Mouse (Mus musculus) ovary, adult 18-20 months (tissue): ENCODE measurements at regions not wholly inside any gene's neighbourhood (a gene's known extent, or its start where the extent isn't known, plus 50 kb on each side); places are given as distances from the start of the nearest gene placed in this dataset.

Experiments used
- DNase-seq: peaks from one replicate; pipeline ENCODE4 v3.0.0; 2022; ENCODE audit warnings: low spot score, mixed read lengths

DNA sequence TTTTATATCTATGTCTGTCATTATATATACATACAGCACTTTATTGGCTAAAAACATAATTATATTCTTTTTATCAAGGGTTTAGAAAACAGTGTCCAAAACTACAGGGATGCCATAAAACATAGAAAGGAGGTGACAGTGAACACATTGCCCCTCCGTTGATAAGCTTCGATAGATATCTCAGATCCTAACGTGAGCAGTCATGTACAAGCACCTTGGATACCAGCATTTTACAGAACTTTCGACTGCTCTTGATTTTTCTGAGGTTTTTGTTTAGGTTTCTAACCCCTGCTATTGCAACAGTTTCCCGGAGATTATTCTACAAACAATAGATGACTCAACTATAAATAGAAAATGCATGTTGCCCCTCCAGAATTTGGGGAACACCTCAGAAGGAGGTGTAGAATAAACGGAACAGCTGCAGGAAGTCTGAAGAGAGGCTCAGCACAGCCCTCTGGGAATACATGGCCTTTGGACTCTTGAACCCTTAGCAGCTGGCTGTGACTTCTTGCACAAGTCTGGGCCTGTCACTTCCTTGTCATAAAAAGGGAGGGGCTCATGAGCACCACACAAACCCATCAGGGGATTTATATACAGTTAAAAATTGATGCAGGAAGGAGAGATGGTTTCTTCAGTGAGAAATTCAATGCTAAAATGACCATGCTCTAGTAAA is 87.1 kb upstream of the Gpc5 start:
- no peak for DNase-seq

DNA sequence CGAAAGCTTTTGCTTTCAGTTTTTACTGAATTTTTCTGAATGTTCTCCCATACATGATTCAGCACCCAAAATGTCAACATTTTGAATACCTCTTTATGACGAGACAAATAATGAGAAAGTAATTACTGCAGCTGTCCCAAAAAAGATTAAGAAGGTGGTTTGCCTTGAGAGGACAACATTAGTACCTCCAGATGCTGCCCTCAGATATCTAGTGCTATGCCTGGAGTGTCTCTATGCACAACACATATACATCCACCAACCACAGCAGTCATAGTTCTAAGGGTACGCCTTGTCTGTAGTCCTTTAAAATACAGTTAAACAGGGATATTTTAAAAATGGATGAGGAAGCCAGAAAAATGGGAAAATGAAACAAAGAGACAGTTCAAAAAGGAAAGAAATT is 81.1 kb upstream of the Gpc5 start:
- no peak for DNase-seq

DNA sequence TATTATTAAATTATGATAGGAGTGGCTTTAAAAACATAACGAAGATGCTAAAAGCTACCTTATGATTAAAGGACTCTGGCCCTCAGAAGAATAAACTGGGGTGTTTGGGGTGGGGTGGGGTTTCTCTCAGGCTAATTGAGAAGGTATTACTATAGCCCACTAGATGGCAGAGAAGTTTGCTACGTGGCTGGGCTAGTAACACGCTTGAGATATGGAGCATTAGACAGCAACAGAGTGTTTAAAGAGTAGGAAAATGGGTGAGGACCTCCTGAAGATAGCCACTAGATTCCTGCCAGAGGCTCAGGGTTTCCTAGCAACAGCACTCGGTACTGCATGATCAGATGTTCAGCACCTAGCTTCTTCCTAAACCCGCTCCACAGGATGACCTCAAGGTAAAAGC is 76.7 kb upstream of the Gpc5 start:
- no peak for DNase-seq

DNA sequence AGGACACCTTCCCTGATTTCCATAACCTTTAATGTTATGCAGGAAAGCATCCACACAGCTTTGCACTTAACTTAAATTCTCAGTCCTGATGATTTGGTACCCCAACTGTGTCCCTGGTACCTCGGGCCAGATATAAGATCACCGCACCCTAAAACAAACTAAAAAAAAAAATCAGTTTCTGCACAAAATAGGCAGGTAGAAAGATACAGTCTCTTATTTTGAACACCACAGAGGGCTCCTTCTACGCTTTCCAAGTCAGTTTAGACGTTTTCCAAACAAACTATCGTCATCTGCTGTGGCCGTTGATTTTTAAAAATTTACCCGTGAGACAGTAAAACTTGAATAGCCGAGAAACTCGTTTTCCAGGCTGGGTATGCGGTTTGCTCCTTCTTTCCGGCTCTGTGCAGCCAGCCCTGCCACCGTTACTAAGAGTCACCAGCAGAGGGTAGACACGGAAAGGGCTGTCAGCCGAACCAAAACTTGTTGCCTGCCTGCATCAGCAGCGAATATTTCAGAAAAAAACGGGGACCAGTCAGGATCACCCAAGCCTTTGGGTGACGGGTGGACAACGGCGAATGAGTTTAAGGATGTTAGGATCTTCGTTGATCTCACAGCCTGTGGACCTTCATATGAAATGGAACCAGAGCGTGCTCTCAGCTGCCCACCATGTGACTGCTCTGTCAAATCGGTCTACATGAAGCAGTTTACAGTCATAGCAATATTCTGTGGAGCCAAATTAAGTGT is 74.4 kb upstream of the Gpc5 start:
- DNase-seq = peak; percentile 10

DNA sequence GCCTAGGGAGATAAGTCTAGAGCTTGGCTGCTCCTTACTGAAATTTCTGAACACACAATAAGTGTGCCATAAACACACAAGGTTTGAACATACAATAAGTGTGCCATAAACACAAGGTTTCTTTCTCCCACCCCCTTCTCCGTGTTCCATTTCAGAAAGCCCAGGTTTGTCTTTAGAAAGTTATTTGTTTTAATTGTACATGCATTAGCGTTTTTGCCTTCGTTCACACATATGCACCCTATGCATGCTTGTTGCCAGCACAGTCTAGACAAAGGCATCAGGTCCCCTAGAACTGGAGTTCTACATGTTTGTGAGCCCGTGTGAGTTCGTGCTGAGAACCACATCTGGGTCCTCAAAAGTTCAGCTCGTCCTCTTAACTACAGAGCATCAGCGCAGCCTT is 64.0 kb upstream of the Gpc5 start:
- DNase-seq = no peak

DNA sequence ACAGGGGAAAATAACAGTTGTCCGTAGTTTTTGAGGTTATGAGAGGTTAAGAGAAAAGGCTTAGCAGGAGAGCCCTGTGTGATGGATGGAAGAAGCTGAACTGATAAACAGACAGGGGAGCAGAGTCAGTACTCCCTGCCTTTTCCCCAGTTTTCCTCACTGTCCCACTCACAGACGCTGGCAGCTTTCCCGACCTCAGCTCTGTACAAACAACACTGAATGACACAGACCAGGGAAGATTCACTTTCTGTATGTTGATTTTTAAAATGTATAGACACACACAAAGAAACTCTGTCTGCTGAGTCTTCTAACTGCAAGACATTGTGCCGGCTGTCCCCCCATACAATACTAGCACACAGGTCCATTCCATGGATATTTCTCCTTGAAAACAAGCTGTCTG is 60.3 kb upstream of the Gpc5 start:
- no peak for DNase-seq

DNA sequence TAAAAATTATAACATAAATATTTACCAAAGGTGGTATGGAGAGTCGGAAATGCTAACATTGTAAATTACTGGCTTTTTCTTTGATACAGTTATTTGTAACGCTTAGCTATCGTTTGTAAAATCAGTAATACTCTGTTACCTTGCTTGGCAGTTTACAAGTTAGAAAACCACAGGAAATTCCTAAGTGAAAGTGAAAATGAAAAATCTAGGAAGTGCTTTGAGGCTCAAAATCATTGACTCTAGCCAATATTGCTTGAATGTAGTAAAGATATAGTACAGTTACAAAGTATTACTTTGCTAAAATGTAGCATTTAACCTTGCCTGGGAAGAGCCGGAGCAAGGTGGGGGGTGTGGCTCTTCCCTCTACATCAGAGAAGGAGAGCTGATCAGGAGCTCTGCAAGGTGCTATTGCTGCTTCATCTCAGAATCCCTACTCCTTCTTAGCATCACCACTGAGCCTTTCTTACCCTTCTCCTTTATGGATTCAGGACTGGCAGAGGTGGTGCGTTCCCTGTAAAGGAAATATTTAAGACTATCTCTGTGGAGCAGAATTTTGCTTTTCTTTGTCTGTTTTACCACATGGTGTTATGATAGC is 58.5 kb upstream of the Gpc5 start:
- no peak for DNase-seq

DNA sequence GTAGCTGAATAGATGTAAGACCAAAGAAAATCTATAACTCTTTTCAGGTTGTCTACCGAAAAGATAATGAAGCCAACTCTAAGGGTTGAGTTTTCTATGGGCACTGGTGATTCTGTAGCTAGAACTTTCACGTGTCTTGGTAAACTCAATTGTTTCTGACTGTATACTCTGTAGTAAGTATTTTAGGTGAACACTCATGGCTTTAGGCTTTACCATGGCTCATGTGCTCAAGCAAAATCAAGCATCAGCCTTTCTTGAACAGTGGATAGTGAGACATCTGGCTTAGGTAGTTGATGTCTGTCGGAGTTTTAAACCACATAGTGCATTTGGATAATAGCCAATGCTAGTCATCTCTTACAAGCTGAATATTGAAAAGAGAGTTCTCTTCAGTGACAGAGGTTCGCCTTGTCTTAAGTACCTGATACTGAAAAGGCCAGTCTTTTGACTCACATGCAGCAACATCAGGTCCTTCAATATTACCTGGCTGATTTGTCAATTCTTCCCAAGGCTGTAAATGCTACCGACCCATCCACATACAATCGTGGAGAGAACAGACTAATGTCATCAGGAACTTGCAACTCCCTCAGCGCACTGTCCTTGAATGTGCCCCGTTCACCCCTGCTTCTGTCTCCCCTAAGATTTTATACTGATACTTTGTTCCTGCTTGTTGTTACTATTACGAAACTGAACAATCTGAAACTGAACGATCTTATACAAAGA is 57.1 kb upstream of the Gpc5 start:
- no peak for DNase-seq

DNA sequence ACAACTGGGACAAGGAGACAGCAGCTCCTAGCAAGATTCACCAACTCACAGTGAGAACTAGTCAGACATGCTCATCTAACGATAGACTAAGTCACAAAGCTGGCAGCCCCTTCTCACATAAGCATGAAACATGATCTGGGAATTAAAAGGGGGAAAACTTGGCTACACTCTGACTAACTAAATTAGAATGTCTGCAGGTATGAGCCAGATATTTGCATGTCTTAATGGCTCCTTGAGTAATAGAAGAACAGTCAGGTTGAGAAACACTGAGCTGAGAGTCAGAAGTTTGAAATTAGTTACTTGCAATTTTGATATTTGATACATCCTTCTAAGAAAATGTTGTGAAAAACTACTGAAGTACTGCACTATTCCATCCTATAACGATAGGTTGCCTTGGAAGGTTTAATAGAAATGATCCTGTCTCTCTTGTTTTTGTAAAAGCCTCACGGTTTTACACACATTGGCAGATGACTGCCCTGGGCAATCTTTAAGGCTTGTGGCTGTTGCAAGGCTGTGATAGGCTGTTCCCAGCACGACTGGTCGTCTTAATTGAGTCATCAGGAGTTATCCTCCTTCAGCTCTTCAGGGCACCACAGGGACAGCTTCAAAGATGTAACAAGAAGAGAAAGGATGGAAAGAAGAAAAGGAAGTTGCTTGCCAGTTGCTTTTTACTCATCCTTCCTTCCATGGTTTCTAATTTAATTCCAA is 54.8 kb upstream of the Gpc5 start:
- DNase-seq = no peak

DNA sequence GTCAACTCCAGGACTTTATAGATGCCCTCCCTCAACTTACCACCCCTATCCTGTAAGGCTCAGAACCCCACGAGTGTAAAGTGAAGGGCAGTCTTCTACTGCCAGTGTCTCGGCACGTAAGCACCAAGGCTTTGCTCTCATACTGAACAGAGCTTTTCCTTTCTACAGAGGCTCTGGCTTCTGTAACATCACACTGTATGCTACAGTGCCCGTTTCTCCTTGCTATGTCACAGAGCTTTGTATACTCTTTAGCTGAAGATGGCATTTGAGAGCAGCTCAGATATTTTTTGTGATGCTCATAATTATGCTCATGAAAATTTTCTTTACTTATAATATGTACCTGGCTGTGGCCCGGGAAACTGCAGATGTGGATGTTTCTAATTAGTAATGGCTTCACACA is 53.2 kb upstream of the Gpc5 start:
- DNase-seq = no peak

DNA sequence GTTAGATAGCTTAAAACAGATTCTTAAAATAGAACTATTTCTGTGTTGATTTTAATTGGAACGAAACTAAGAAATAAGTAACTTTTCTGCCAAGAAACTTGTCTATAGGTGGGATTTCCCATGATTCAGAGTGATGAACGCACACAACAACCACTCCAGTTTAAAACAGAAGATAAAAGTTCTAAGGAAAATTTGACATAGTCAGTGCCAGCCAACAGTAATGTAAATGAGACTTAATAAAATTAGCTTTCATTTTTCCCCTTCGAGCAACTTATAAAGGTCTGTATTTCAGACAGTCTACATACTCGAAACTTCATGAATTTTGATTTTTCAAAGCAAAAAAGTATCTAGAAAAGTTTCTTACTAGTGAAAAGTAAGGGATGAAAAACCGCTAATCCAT is 52.5 kb upstream of the Gpc5 start:
- DNase-seq = no peak

DNA sequence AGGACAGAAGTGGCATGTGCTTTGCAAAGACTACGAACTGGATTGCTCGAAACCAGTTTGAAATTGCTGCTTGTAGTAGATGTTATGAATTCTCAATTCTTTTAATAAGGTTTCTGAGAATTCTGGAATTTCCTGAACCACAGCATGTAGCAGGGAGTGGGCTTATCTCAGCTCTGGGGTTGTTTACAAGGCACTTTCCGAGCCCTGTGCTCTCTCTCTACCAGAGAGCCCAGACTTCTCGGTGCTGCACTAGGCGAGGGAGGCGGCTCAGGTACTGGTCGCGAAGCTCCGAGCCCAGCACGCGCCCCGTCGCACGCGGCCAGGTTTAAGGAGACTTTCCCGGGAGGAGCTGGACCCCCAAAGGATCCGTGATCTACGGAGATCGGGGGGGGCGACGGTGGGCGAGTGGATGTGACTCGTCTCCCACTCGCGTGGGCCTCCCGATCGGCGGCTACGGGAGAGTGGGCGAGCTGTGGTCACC is 51.9 kb upstream of the Gpc5 start:
- peak; percentile 23 for DNase-seq

DNA sequence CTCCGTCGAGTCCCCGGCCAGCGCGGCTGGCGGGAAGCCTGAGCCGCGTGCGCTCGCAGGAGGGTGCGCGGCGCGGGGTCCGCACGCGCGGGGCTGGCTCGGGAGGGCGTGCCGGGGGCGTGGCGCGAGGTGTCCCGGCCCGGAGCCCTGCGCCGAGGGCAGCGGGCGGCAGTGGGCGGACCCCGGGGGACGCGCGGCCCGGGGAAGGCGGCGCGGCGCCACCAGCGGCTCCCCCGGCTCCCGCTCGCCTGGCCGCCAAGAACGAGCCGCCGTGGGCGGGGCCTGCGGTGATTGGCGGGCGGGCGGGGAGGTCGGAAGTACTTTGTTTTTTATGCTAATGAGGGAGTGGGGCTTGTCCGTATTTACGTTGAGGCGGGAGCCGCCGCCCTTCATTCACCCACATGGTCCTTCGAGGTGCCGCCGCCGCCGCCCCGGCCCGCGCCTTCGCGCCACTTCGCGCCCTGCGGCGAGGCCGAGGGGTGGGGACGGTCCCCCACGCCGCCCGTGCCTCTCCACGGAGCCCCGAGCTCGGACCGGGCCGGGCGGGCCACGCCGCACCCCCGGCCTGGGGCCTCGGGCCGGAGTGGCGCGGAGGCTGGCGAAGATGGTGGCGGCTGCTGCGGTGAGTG is 51.3 kb upstream of the Gpc5 start:
- peak; percentile 86 for DNase-seq

DNA sequence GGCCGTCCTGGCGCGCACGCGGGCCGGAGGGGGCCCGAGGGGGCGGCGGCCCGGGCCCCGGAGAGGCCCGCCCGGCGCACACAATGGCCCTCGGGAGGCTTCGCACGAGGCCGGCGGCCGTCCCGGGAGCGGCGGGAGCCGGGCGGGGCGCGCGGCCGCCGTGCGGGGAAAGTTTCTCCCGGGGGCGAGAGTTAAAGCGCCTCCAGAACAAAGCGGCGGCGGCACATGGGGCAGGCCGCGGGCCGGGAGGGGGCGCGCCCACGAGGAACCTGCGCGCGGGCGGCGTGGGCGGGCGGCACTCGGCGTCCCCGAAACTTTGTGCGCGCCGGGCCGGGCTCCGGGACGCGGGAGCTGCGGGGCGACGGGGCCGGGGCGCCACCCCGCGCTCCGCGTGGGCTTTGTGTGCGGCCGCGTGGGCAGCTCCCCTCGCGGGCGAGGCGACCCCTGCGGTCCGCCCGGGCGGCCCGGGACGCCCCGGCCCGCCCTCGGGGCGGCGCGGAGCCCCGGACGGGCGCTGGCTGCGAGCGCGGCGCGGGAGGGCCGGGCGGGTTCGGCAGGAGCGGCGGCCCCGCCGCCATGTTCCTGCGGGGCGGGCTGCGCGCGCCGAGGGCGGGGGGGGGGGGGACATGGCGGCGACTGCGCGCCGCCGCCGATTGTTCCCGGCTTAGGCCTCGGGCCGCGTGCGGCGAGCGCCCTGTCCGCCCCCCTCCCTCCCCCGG is 50.5 kb upstream of the Gpc5 start:
- DNase-seq = no peak

DNA sequence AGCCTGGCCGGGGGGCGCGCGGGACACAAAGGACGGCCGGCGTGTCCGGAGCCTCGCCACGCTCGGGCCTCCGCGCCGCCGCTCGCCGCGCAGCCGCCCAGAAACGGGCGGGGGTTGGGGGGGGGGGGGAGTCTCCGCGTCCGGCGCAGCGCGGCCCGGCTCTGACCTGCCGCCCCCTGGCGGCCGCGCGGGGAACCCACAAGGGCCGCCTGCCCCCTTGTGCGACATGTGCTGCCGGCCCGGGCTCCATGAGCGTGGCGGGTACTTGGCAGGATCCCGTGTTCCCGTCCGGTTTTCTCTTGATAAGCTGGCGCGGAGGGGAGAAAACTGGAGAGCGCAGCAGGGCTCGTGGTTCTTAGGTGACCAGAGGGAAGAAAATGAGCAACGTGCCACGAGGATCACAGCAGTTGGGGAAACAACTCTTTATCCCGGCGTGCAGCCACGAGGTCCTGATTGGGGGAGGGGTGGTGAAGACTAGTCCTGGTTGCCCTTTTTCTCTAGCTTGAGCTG is 49.9 kb upstream of the Gpc5 start:
- peak; percentile 77 for DNase-seq
